Mouse (Mus musculus) neural tube, embryonic 13.5 days (tissue): ENCODE measurements at regions not wholly inside any gene's neighbourhood (a gene's known extent, or its start where the extent isn't known, plus 50 kb on each side); places are given as distances from the start of the nearest gene placed in this dataset.

Experiments used
- ATAC-seq: fragments of 200-750 bp; cut with Nextera tagmentation; 2 replicates; pipeline ENCODE4 v1.8.0; 2017; ENCODE audit warnings: low read depth, mild to moderate bottlenecking, moderate TSS enrichment, moderate library complexity
- H3K27ac ChIP-seq: fragments of 300-500 bp; sonication (generic); replicated peaks from 2 replicates; pipeline ENCODE4 v1.5.1; 2015; ENCODE audit warnings: moderate library complexity, mild to moderate bottlenecking, inconsistent platforms
- H3K27me3 ChIP-seq: fragments of 300-500 bp; sonication (generic); 2 replicates; pipeline ENCODE4 v1.6.1; 2015; ENCODE audit warnings: mild to moderate bottlenecking, inconsistent platforms
- H3K36me3 ChIP-seq: fragments of 300-500 bp; sonication (generic); 2 replicates; pipeline ENCODE4 v1.6.1; 2015; ENCODE audit warnings: mild to moderate bottlenecking, inconsistent platforms
- H3K4me1 ChIP-seq: fragments of 300-500 bp; sonication (generic); replicated peaks from 2 replicates; pipeline ENCODE4 v1.6.1; 2015; ENCODE audit warnings: inconsistent platforms
- H3K4me2 ChIP-seq: fragments of 300-500 bp; sonication (generic); 2 replicates; pipeline ENCODE4 v1.6.1; 2015; ENCODE audit warnings: inconsistent platforms, mild to moderate bottlenecking, moderate library complexity
- H3K4me3 ChIP-seq: fragments of 300-500 bp; sonication (generic); 2 replicates; pipeline ENCODE4 v1.5.1; 2015; ENCODE audit warnings: mild to moderate bottlenecking, inconsistent platforms
- H3K9ac ChIP-seq: fragments of 300-500 bp; sonication (generic); 2 replicates; pipeline ENCODE4 v1.6.1; 2015; ENCODE audit warnings: moderate library complexity, mild to moderate bottlenecking, inconsistent platforms
- H3K9me3 ChIP-seq: fragments of 300-500 bp; sonication (generic); 2 replicates; pipeline ENCODE4 v1.6.1; 2016; ENCODE audit warnings: inconsistent platforms
- WGBS: fragments of 180-500 bp; shearing (Covaris S2); methylation state at CpG from one replicate; pipeline ENCODE4 v1.1.7; 2015; 5-methylcytosine and 5-hydroxymethylcytosine counted together

GRCm38 (mm10) chr6:144940871-144941380, 135.1 kb downstream of the Bcat1 start:
- Histone ChIP-seq H3K27me3 (0 out of 2 replicates have a peak, but pooled peaks cover 6% of the 10 kb centered on the region), H3K4me3 (no peak overlapping the region)

DNA sequence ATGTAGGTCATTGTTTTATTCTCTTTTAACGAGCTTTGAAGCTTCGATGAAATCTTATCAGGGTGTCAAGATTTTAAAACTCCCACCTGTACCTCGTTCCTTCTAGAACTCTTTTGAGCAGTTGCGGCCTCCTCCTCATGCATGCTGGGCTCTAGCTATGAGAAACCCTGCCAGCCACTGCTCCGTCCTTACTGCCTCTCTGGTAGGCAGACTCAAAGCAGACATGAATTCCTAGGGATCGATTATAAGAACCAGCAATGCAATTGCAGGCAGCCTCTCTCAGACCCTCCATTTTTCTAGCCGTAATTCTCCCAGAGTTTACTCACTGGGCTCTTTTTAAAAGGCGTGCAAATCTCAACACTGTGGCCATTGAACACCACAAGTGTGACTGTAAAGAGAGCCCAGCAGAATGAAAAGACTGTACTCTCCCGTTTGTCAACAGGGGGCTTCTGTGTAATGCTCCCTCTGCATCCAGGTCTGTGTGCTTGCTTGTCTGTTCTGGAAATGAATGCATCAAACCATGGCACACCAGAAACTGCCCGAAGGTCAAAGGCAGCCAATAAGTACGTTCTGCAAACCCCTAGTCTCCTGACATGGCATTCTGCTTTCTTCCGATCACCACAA, 137.3 kb downstream of the Bcat1 start:
- Histone ChIP-seq H3K4me3 (no peak overlapping the region), H3K36me3 (no peaks in the 10 kb centered on the region), H3K9ac (no peak overlapping the region), H3K27ac (peak overlapping the region; percentile 29; the same call in 1 of the 2 replicates), H3K9me3 (no peaks in the 10 kb centered on the region), H3K4me2 (no peak overlapping the region), H3K27me3 (0 out of 2 replicates have a peak, but pooled peaks cover 3% of the 10 kb centered on the region), H3K4me1 (0 out of 2 replicates have a peak, but pooled peaks cover 5% of the 10 kb centered on the region)
- peak; percentile 32; the same call in 1 of the 2 replicates for ATAC-seq
- 50% methylated on average over 12 of the region's 12 CpGs for WGBS

More at GRCm38 (mm10) chr6:144940871-144941380, 135.1 kb downstream of the Bcat1 start:
- Histone ChIP-seq H3K36me3 (no peaks in the 10 kb centered on the region), H3K9me3 (no peaks in the 10 kb centered on the region), H3K4me1 (peaks cover 27% of the 10 kb centered on the region), H3K9ac (no peak overlapping the region), H3K4me2 (no peak overlapping the region), H3K27ac (no peak overlapping the region)
- no peak for ATAC-seq
- 93% methylated on average over 14 of the region's 14 CpGs for WGBS

DNA sequence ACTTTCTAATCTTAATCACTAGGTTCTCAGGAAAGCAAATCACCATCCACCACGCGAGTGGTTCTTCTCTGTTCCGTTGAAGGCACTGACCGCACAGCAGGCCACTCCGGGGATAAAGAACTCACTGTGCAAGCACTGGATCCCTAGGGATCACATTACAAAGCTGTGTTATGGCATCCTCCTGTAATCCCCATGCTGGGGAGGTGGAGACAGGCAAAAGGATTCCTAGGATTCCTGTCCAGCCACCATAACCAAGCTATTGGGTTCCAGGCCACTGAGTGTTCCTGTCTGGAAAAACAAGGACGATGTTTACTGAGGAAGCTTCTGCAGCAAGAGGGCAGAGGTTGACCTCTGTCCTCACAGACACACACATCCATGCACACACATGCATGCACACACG, 138.8 kb downstream of the Bcat1 start:
- H3K4me2 ChIP-seq = no peak overlapping the region

GRCm38 (mm10) chr6:144933722-144934235, 142.2 kb downstream of the Bcat1 start:
- Histone ChIP-seq H3K4me1 (0 out of 2 replicates have a peak, but pooled peaks cover 3% of the 10 kb centered on the region), H3K27me3 (no peaks in the 10 kb centered on the region), H3K9me3 (peaks cover 3% of the 10 kb centered on the region; the same call in 1 of the 2 replicates), H3K27ac (no peak overlapping the region), H3K4me3 (no peak overlapping the region), H3K36me3 (no peaks in the 10 kb centered on the region), H3K4me2 (no peak overlapping the region), H3K9ac (no peak overlapping the region)
- WGBS = 86% methylated on average over 6 of the region's 6 CpGs
- ATAC-seq = no peak

More for the DNA sequence above, 138.8 kb downstream of the Bcat1 start:
- 0 out of 2 replicates have a peak, but pooled peaks cover 5% of the 10 kb centered on the region for H3K4me1 ChIP-seq
- H3K27ac ChIP-seq = no peak overlapping the region
- H3K9me3 ChIP-seq = peaks cover 3% of the 10 kb centered on the region; the same call in 1 of the 2 replicates
- no peak overlapping the region for H3K9ac ChIP-seq
- 61% methylated on average over 7 of the region's 7 CpGs for WGBS
- no peaks in the 10 kb centered on the region for H3K36me3 ChIP-seq
- no peak overlapping the region for H3K4me3 ChIP-seq
- H3K27me3 ChIP-seq = no peaks in the 10 kb centered on the region
- ATAC-seq = no peak

DNA sequence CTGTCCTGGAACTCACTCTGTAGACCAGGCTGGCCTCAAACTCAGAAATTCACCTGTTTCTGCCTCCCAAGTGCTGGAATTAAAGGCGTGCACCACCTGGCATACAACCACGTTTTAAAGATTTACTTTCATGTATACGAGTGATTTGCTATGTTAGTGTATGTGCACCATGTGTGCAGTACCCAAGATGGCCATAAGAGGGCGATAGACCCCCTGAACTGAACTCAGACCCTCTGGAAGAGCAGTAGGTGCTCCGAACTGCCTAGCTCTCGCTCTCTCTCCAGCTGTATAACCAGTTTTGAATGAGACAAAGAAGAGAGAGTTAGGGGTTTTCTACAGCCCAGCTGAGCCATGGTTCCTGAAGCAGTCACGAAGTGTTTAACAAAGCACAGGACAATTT, 143.6 kb downstream of the Bcat1 start:
- ATAC-seq = no peak
- no peak overlapping the region for H3K4me3 ChIP-seq
- whole genome bisulfite sequencing = 80% methylated on average over 7 of the region's 7 CpGs
- H3K27ac ChIP-seq = no peak overlapping the region
- H3K9me3 ChIP-seq = peaks cover 3% of the 10 kb centered on the region; the same call in 1 of the 2 replicates
- H3K9ac ChIP-seq = no peak overlapping the region
- no peak overlapping the region for H3K4me2 ChIP-seq
- no peaks in the 10 kb centered on the region for H3K4me1 ChIP-seq
- no peaks in the 10 kb centered on the region for H3K36me3 ChIP-seq
- no peaks in the 10 kb centered on the region for H3K27me3 ChIP-seq

GRCm38 (mm10) chr6:144929959-144930358, 146.0 kb downstream of the Bcat1 start:
- H3K9me3 ChIP-seq = peaks cover 3% of the 10 kb centered on the region; the same call in 1 of the 2 replicates
- peak; percentile 78; the same call in 1 of the 2 replicates for ATAC-seq
- WGBS = 45% methylated on average over 4 of the region's 4 CpGs

DNA sequence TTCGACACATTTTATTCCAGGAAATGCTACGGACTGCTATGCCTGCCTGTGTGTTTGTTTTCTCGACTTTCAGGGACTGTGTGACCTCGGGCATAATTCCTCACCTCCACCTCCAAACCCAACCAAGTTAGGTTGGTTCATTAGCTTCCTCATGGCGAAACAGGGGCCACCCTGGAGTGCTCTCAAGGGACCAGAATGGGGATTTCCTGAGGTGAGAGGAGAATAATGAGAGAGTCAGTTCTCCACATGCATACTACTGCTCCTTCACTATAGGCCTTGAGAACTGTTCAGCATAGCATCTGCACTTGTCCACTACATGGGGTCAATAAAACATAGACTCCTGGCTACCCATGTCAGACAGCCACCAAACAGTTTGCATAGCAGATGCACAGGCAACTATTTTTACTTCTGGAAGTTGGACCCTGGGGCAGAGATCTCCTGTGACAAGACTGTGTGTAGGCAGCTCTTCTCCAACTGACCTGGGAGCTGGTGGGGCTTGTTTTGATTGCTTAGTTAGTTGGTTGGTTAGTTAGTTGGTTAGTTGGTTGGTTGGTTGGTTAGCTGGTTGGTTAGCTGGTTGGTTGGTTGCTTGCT, 146.6 kb downstream of the Bcat1 start:
- Histone ChIP-seq H3K4me1 (no peaks in the 10 kb centered on the region), H3K36me3 (no peaks in the 10 kb centered on the region), H3K9ac (no peak overlapping the region), H3K27ac (no peak overlapping the region), H3K9me3 (peaks cover 3% of the 10 kb centered on the region; the same call in 1 of the 2 replicates), H3K27me3 (no peaks in the 10 kb centered on the region), H3K4me2 (no peak overlapping the region), H3K4me3 (no peak overlapping the region)
- no peak for ATAC-seq
- WGBS = 90% methylated on average over 5 of the region's 5 CpGs

More at GRCm38 (mm10) chr6:144929959-144930358, 146.0 kb downstream of the Bcat1 start:
- no peak overlapping the region for H3K4me2 ChIP-seq
- H3K36me3 ChIP-seq = no peaks in the 10 kb centered on the region
- H3K27me3 ChIP-seq = no peaks in the 10 kb centered on the region
- no peak overlapping the region for H3K27ac ChIP-seq
- no peak overlapping the region for H3K4me3 ChIP-seq
- no peaks in the 10 kb centered on the region for H3K4me1 ChIP-seq
- H3K9ac ChIP-seq = no peak overlapping the region

- no peak overlapping the region for H3K4me3 ChIP-seq
- WGBS = 78% methylated on average over 6 of the region's 6 CpGs
- ATAC-seq = no peak
- H3K27me3 ChIP-seq = no peaks in the 10 kb centered on the region
- no peaks in the 10 kb centered on the region for H3K36me3 ChIP-seq
- H3K9ac ChIP-seq = no peak overlapping the region
- no peaks in the 10 kb centered on the region for H3K4me1 ChIP-seq
- no peak overlapping the region for H3K27ac ChIP-seq
- no peak overlapping the region for H3K4me2 ChIP-seq
- H3K9me3 ChIP-seq = peaks cover 3% of the 10 kb centered on the region; the same call in 1 of the 2 replicates
Measured at GRCm38 (mm10) chr6:144927599-144927998, 145.8 kb upstream of the Sox5 start.

DNA sequence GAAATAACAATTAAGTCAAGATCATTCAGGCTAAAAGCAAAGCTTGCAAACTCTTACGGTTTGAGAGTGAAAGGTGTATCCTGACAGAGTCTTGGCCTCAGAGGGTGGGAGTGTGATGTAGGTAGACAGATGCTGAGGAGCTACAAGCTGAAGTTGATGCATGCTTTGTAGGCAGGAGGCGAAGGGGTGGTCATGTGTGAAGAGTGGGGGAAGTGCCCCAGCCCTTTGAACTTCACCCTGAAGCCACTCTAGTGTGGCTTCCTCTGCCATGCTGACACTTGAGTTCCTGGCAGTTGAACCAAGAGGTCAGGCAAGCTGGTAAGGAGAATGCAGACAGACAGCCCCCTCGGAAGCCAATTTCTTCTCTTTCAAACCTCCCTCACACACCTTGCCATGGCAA, 141.0 kb upstream of the Sox5 start:
- Histone ChIP-seq H3K36me3 (no peaks in the 10 kb centered on the region), H3K9ac (no peak overlapping the region), H3K4me1 (no peaks in the 10 kb centered on the region), H3K4me2 (no peak overlapping the region), H3K9me3 (no peaks in the 10 kb centered on the region), H3K4me3 (no peak overlapping the region), H3K27me3 (no peaks in the 10 kb centered on the region), H3K27ac (no peak overlapping the region)
- ATAC-seq = no peak
- 84% methylated on average over 3 of the region's 3 CpGs for WGBS

- Histone ChIP-seq H3K9me3 (no peaks in the 10 kb centered on the region), H3K27ac (no peak overlapping the region), H3K4me1 (no peaks in the 10 kb centered on the region), H3K9ac (no peak overlapping the region), H3K36me3 (no peaks in the 10 kb centered on the region), H3K4me2 (no peak overlapping the region), H3K4me3 (no peak overlapping the region), H3K27me3 (no peaks in the 10 kb centered on the region)
- WGBS = 63% methylated on average over 5 of the region's 5 CpGs
- ATAC-seq = no peak
Measured at GRCm38 (mm10) chr6:144919750-144920149, 138.0 kb upstream of the Sox5 start.

- Histone ChIP-seq H3K4me3 (no peak overlapping the region), H3K9me3 (no peaks in the 10 kb centered on the region), H3K36me3 (no peaks in the 10 kb centered on the region), H3K9ac (no peak overlapping the region), H3K27ac (no peak overlapping the region), H3K4me2 (no peak overlapping the region), H3K4me1 (no peaks in the 10 kb centered on the region), H3K27me3 (no peaks in the 10 kb centered on the region)
- no peak for ATAC-seq
- 65% methylated on average over 8 of the region's 8 CpGs for WGBS
Measured at GRCm38 (mm10) chr6:144917128-144917527, 135.4 kb upstream of the Sox5 start.

DNA sequence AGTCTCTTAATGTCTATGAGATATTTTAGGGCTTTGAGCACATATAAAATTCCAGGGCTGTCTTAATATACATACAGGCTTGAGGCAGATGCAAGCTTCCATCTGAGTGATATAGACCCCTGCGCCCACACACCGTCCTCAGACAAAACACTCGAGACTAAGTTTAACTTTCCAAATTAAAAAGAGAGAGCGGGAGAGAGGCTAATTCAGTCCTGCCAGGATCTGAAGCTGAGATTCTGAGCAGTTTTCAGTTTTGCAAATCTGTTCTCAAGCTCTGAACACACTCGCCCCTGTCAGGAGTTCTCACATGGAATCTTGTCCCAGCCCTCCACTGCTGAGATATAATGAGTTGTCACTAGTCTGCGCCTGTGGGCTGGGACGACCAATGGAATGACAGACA, 130.0 kb upstream of the Sox5 start:
- Histone ChIP-seq H3K27me3 (no peaks in the 10 kb centered on the region), H3K36me3 (no peaks in the 10 kb centered on the region), H3K4me2 (no peak overlapping the region), H3K4me1 (no peaks in the 10 kb centered on the region), H3K9ac (no peak overlapping the region), H3K9me3 (no peaks in the 10 kb centered on the region), H3K4me3 (no peak overlapping the region), H3K27ac (no peak overlapping the region)
- ATAC-seq = no peak
- 81% methylated on average over 7 of the region's 7 CpGs for WGBS
